Mouse (Mus musculus): ENCODE measurements around the gene Wdr54.

Wdr54 gene

GRCm38 (mm10) chr6:83107566-83108400 is 48.4 kb downstream of the Wdr54 start:
- in situ Hi-C loops (cut with MboI) = no loop called here

- in situ Hi-C loops (cut with MboI) = no loop called here
Observed at GRCm38 (mm10) chr6:83104158-83104557, 52.0 kb downstream of the Wdr54 start.

- in situ Hi-C loops (cut with MboI) = no loop called here
Observed at GRCm38 (mm10) chr6:83103130-83103650, 53.0 kb downstream of the Wdr54 start.

- in situ Hi-C loops (cut with MboI) = no loop called here
Observed at GRCm38 (mm10) chr6:83101688-83102556, 54.3 kb downstream of the Wdr54 start.

GRCm38 (mm10) chr6:83101316-83101687 is 54.9 kb downstream of the Wdr54 start, which contains the start of the genes Ccdc142 and Gm42688:
Gene Ccdc142, plus strand, starts transcription at chr6:83101601.
Gene Gm42688, plus strand, starts transcription at chr6:83101617.
- in situ Hi-C loops (cut with MboI) = no loop called here
